In genomic region chr1:155236306-155237024, GRCm38 (mm10) we compare ENCODE assay signal across 9 mouse cellular contexts. TPM values are rescaled to one million over a fixed set of nuclear protein-coding genes. Genes with fewer than 3 reads are reported as not detected.
DNase-seq lines count a peak whose midpoint lies in the region; ATAC-seq and TF ChIP-seq lines count a peak whose summit lies in the region.
"Had no signal": no experiment of that assay in that cellular context is flagged by ENCODE, and none has a peak within 500 bp of the region (broad histone marks: within the 10 kb centered on the region; RNA-seq: fewer than 3 reads in every experiment).

No protein-coding gene starts in this region.

- ATAC-seq in forebrain, embryonic 13.5 days, result no peak
- ATAC-seq in midbrain, embryonic 16.5 days, result no peak
- ATAC-seq in megakaryocyte progenitor cell, adult 5-6 weeks (replicated peaks; ENCODE audit: poor library complexity), result no peak

- H3K36me3 ChIP-seq in kidney, adult 2 months (ENCODE audit: control insufficient read depth, insufficient read depth, low read length), result no peaks in the 10 kb centered on the region; the same call in 1 of the 2 replicates
- no peaks in the 10 kb centered on the region for H3K36me3 ChIP-seq in forebrain, embryonic 13.5 days (ENCODE audit: poor library complexity, severe bottlenecking)
- no peaks in the 10 kb centered on the region for H3K36me3 ChIP-seq in midbrain, embryonic 16.5 days (ENCODE audit: control insufficient read depth, insufficient read depth, low read length)

- no peak for TF ChIP-seq POLR2A in kidney, adult 2 months (IDR thresholded peaks at IDR 0.05; ENCODE audit: low read depth, low read length)

- no peak for TF ChIP-seq CTCF in kidney, adult 2 months (conservative IDR thresholded peaks at IDR 0.05; ENCODE audit: insufficient read depth, insufficient read length, low read depth, low read length)

- DNase-seq in kidney, adult 2 months, result no peak
- DNase-seq in kidney, adult 8-10 months, result no peak
- DNase-seq in heart, postnatal 4 days, result peak; percentile 69
- DNase-seq in right cerebral cortex, adult 18-20 months, result no peak
- DNase-seq in left cerebral cortex, adult 18-20 months (ENCODE audit: low spot score in 2 of 2), result no peak
- DNase-seq: embryo, embryonic 11 days had no signal

- H3K4me3 ChIP-seq in kidney, adult 2 months (ENCODE audit: insufficient read depth, low read depth, low read length), result no peak overlapping the region
- no peak overlapping the region for H3K4me3 ChIP-seq in forebrain, embryonic 13.5 days
- H3K4me3 ChIP-seq in midbrain, embryonic 16.5 days (ENCODE audit: low read depth, low read length), result no peak overlapping the region

- 0 out of 2 replicates have a peak overlapping the region, but pooled peaks have one; percentile 34 for H3K9ac ChIP-seq in forebrain, embryonic 13.5 days
- peak overlapping the region; percentile 38; the same call in 1 of the 2 replicates for H3K9ac ChIP-seq in midbrain, embryonic 16.5 days (ENCODE audit: low read depth, low read length)

- H3K4me1 ChIP-seq in kidney, adult 2 months (ENCODE audit: control insufficient read depth, insufficient read depth, low read length), result peaks cover 69% of the 10 kb centered on the region
- peaks cover 77% of the 10 kb centered on the region for H3K4me1 ChIP-seq in forebrain, embryonic 13.5 days
- peaks cover 49% of the 10 kb centered on the region for H3K4me1 ChIP-seq in midbrain, embryonic 16.5 days (ENCODE audit: control insufficient read depth, insufficient read depth, low read length)

- 42% methylated on average over 13 of the region's 13 CpGs for WGBS in kidney, adult 2 months
- WGBS in forebrain, embryonic 13.5 days, result 38% methylated on average over 13 of the region's 13 CpGs
- WGBS in midbrain, embryonic 16.5 days, result 29% methylated on average over 13 of the region's 13 CpGs

- H3K4me2 ChIP-seq in forebrain, embryonic 13.5 days, result no peak overlapping the region
- no peak overlapping the region for H3K4me2 ChIP-seq in midbrain, embryonic 16.5 days (ENCODE audit: low read length)

- no peaks in the 10 kb centered on the region for H3K9me3 ChIP-seq in forebrain, embryonic 13.5 days (replicated peaks)
- H3K9me3 ChIP-seq in midbrain, embryonic 16.5 days (replicated peaks; ENCODE audit: control insufficient read depth, low read length, poor library complexity, severe bottlenecking), result no peaks in the 10 kb centered on the region

- H3K27me3 ChIP-seq in kidney, adult 2 months (replicated peaks; ENCODE audit: control insufficient read depth, insufficient read depth, low read length), result no peaks in the 10 kb centered on the region
- no peaks in the 10 kb centered on the region for H3K27me3 ChIP-seq in forebrain, embryonic 13.5 days
- no peaks in the 10 kb centered on the region for H3K27me3 ChIP-seq in midbrain, embryonic 16.5 days (ENCODE audit: control insufficient read depth, insufficient read depth, low read depth, low read length)

- peak overlapping the region; percentile 93 for H3K27ac ChIP-seq in kidney, adult 2 months (ENCODE audit: insufficient read depth, low read depth, low read length)
- H3K27ac ChIP-seq in forebrain, embryonic 13.5 days, result peak overlapping the region; percentile 57
- H3K27ac ChIP-seq in midbrain, embryonic 16.5 days (ENCODE audit: low read length), result no peak overlapping the region; the same call in 1 of the 2 replicates

RNA-seq across cellular contexts. Expression of gene BC034090, which starts 7.8 kb away (rescaled TPM):
- polyA plus RNA-seq in kidney, adult 2 months (2012; rRNA removed), result 92.2 and 98.3 TPM in 2 replicates
- 2.5 and 3.4 TPM in 2 replicates for polyA plus RNA-seq in forebrain, embryonic 13.5 days (2015; fragmentation: Nextera tagmentation; extraction: Ambion mirVana)
- 10 to 100 TPM; 55.0 to 60.7 TPM for total RNA-seq in heart, postnatal 4 days (2021)
- 2.8 and 5.5 TPM in 2 replicates for polyA plus RNA-seq in midbrain, embryonic 16.5 days (2015; fragmentation: Nextera tagmentation; extraction: Ambion mirVana)
- total RNA-seq in megakaryocyte progenitor cell, adult 5-6 weeks (2015), result 0.07 TPM in 1 of 2 replicates, not detected in the other
- total RNA-seq in megakaryocyte progenitor cell, adult 5-6 weeks (2017), result 0.20 TPM in 1 of 2 replicates, not detected in the other
- 10 to 100 TPM in 1 of 2 experiments, 1 to 10 TPM in 1; 7.9 to 10.7 TPM for total RNA-seq in left cerebral cortex, adult 18-20 months (2021)

Comparison
In these comparisons a context has a peak if more than half of its experiments do, and no peak if none do; other contexts are left out.
1. RNA of gene BC034090, which starts 7.8 kb away (total RNA-seq): 55.0 to 60.7 TPM in heart, postnatal 4 days and 7.9 to 10.7 TPM in left cerebral cortex, adult 18-20 months; 0.07 to 0.20 TPM in megakaryocyte progenitor cell, adult 5-6 weeks; every median in the first group is over 4 times any median in the second.